Mouse (Mus musculus) lung, postnatal 0 days (tissue): Measurements from ENCODE around the gene Sarnp. TPM values are rescaled to one million over a fixed set of nuclear protein-coding genes. Genes with fewer than 3 reads are reported as not detected.
"Not testable (repeated sequence)": the region's sequence is repeated elsewhere in the genome, so short reads cannot be mapped to it uniquely, and the experiment has no call there.

Experiments
- ATAC-seq: fragments of 200-750 bp; cut with Nextera tagmentation; 2 replicates; pipeline ENCODE4 v1.8.0; 2017; ENCODE audit warnings: moderate library complexity
- DNase-seq: peaks from one replicate; pipeline ENCODE4 v3.0.0-alpha.2; 2016; ENCODE audit warnings: low spot score
- H3K27ac ChIP-seq: fragments of 300-500 bp; sonication (generic); 2 replicates; pipeline ENCODE4 v1.5.1; 2014; ENCODE audit warnings: antibody characterized with exemption, mild to moderate bottlenecking, low read length, mixed read lengths
- H3K27me3 ChIP-seq: fragments of 300-500 bp; sonication (generic); replicated peaks from 2 replicates; pipeline ENCODE4 v1.6.1; 2014; ENCODE audit warnings: low read length, mixed read lengths; ENCODE audit not compliant: insufficient read depth
- H3K36me3 ChIP-seq: fragments of 300-500 bp; sonication (generic); 2 replicates; pipeline ENCODE4 v1.6.1; 2014; ENCODE audit warnings: low read length, mixed read lengths; ENCODE audit not compliant: insufficient read depth
- H3K4me1 ChIP-seq: fragments of 300-500 bp; sonication (generic); 2 replicates; pipeline ENCODE4 v1.6.1; 2014; ENCODE audit warnings: antibody characterized with exemption, low read depth, low read length, mixed read lengths; ENCODE audit not compliant: insufficient read depth
- H3K4me2 ChIP-seq: fragments of 300-500 bp; sonication (generic); replicated peaks from 2 replicates; pipeline ENCODE4 v1.6.1; 2014; ENCODE audit warnings: low read depth, mild to moderate bottlenecking, low read length, moderate library complexity, mixed read lengths
- H3K4me3 ChIP-seq: fragments of 300-500 bp; sonication (generic); 2 replicates; pipeline ENCODE4 v1.5.1; 2014; ENCODE audit warnings: low read depth, low read length
- H3K9ac ChIP-seq: fragments of 300-500 bp; sonication (generic); replicated peaks from 2 replicates; pipeline ENCODE4 v1.6.1; 2014; ENCODE audit warnings: low read depth, mild to moderate bottlenecking
- H3K9me3 ChIP-seq: fragments of 300-500 bp; sonication (generic); 2 replicates; pipeline ENCODE4 v1.6.1; 2016; ENCODE audit warnings: low read length, mixed read lengths
- CTCF ChIP-seq: IDR thresholded peaks from 2 replicates; pipeline ENCODE4 v1.5.1; 2016; ENCODE audit warnings: antibody characterized with exemption, mild to moderate bottlenecking
- EP300 ChIP-seq: IDR thresholded peaks from 2 replicates; pipeline ENCODE4 v1.6.1; 2016; ENCODE audit warnings: antibody characterized with exemption, mild to moderate bottlenecking, control low read depth
- WGBS: fragments of 180-500 bp; shearing (Covaris S2); extraction: QIAGEN DNeasy Blood & Tissue Kit; methylation state at CpG from one replicate; pipeline ENCODE4 v1.1.7; 2014; 5-methylcytosine and 5-hydroxymethylcytosine counted together
- polyA plus RNA-seq: library from polyadenylated mRNA; unstranded; fragments of >200 nt; fragmentation: Nextera tagmentation; extraction: Ambion mirVana; gene quantifications from 2 replicates; pipeline ENCODE4 v1.2.1, GENCODE M21; 2015

The Sarnp gene
- polyA plus RNA-seq, 1 experiment from 2014 or later, result 113 TPM

GRCm38 (mm10) chr10:128805092-128806000 is 11.8 kb upstream of the Sarnp start:
- H3K27ac ChIP-seq, result peak overlapping the region; percentile 91
- no peaks in the 10 kb centered on the region for H3K9me3 ChIP-seq
- H3K4me3 ChIP-seq, result peak overlapping the region; percentile 73
- H3K36me3 ChIP-seq, result peaks cover 7% of the 10 kb centered on the region; the same call in 1 of the 2 replicates
- peak overlapping the region; percentile 79 for H3K4me2 ChIP-seq
- peak overlapping the region; percentile 57 for H3K9ac ChIP-seq
- under 1% methylated on average over 60 of the region's 70 CpGs for WGBS
- ATAC-seq (peak; percentile 94), DNase-seq (peak; percentile 99)
- H3K27me3 ChIP-seq, result no peaks in the 10 kb centered on the region
- H3K4me1 ChIP-seq, result peaks cover 33% of the 10 kb centered on the region
- TF ChIP-seq CTCF (peak; percentile 54), EP300 (no peak)

GRCm38 (mm10) chr10:128806086-128806485 is 11.0 kb upstream of the Sarnp start:
- no peaks in the 10 kb centered on the region for H3K27me3 ChIP-seq
- H3K9me3 ChIP-seq, result no peaks in the 10 kb centered on the region
- TF ChIP-seq EP300 (no peak), CTCF (no peak)
- DNase-seq (no peak), ATAC-seq (no peak)
- peak overlapping the region; percentile 51 for H3K9ac ChIP-seq
- peak overlapping the region; percentile 73 for H3K4me3 ChIP-seq
- peaks cover 33% of the 10 kb centered on the region for H3K4me1 ChIP-seq
- H3K4me2 ChIP-seq, result peak overlapping the region; percentile 79
- H3K27ac ChIP-seq, result peak overlapping the region; percentile 91; the same call in 1 of the 2 replicates
- peaks cover 1% of the 10 kb centered on the region; the same call in 1 of the 2 replicates for H3K36me3 ChIP-seq
- WGBS, result 48% methylated on average over 6 of the region's 6 CpGs

- Histone ChIP-seq H3K9ac (peak overlapping the region; percentile 13; the same call in 1 of the 2 replicates), H3K4me2 (peak overlapping the region; percentile 79), H3K27ac (no peak overlapping the region), H3K27me3 (no peaks in the 10 kb centered on the region), H3K36me3 (no peaks in the 10 kb centered on the region), H3K9me3 (no peaks in the 10 kb centered on the region), H3K4me1 (peaks cover 33% of the 10 kb centered on the region), H3K4me3 (no peak overlapping the region)
- no peak for TF ChIP-seq EP300
- no peak for TF ChIP-seq CTCF
- DNase-seq (no peak), ATAC-seq (no peak)
- WGBS, result 87% methylated on average over 8 of the region's 8 CpGs
Measured at GRCm38 (mm10) chr10:128807018-128807417, 10.1 kb upstream of the Sarnp start.

GRCm38 (mm10) chr10:128820217-128820616 is 3.1 kb downstream of the Sarnp start:
- no peak overlapping the region for H3K9ac ChIP-seq
- ATAC-seq (no peak), DNase-seq (no peak)
- H3K4me3 ChIP-seq, result no peak overlapping the region
- H3K4me2 ChIP-seq, result no peak overlapping the region
- H3K27ac ChIP-seq, result no peak overlapping the region
- H3K4me1 ChIP-seq, result peaks cover 6% of the 10 kb centered on the region; the same call in 1 of the 2 replicates
- no peaks in the 10 kb centered on the region for H3K27me3 ChIP-seq
- WGBS, result 75% methylated on average over 4 of the region's 4 CpGs
- H3K9me3 ChIP-seq, result no peaks in the 10 kb centered on the region
- TF ChIP-seq EP300 (no peak), CTCF (no peak)
- peaks cover 16% of the 10 kb centered on the region; the same call in 1 of the 2 replicates for H3K36me3 ChIP-seq

DNA sequence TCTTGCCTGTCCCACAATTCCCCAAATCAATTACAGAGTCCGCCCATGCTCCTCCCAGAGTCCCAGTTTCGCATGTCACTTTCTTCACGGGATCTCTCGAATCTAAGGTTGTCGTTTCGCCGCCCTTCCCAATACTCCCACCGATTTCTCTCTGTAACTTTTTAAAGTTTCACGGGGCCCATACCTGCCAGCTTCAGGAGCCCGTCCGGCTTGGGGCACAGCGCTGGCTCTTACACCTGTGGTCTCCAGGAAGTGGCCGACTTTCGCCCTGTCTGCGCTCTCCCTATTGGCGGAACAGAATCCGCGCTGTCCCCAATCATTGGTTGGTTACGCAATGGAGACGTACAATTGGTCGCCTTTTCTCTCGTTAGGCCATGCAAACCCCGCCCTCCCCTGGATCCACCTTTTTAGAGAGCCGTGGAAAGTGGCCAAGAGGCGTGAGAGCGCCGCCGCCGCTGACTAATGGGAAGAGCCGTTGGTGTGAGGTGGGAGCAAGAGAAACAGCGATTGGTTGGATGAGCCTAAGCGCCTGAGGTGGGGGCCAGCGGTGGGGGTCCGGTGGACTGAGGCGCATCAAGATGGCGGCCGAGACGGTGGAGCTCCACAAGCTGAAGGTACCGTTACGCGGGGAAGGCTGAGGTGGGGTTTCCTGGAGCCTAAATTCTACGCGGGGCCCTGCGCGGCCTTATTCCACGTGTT is 4.4 kb downstream of the Sarnp start, which contains the start of gene Ormdl2:
Gene Ormdl2, minus strand, starts transcription at position 288 of the 699 bp plus-strand sequence.
- peak; percentile 80 for TF ChIP-seq EP300
- peak; percentile 26 for TF ChIP-seq CTCF
- Histone ChIP-seq H3K9ac (peak within 1 kb of the TSS; percentile 75), H3K36me3 (peaks cover 16% of the 10 kb centered on the region; the same call in 1 of the 2 replicates), H3K4me2 (peak within 1 kb of the TSS; percentile 68), H3K4me1 (peaks cover 6% of the 10 kb centered on the region; the same call in 1 of the 2 replicates), H3K9me3 (no peaks in the 10 kb centered on the region), H3K27ac (peak within 1 kb of the TSS; percentile 62; the same call in 1 of the 2 replicates), H3K27me3 (no peaks in the 10 kb centered on the region), H3K4me3 (peak within 1 kb of the TSS; percentile 63)
- peak; percentile 99 for ATAC-seq
- WGBS, result under 1% methylated on average over 46 of the region's 46 CpGs
- DNase-seq, result peak; percentile 100

- TF ChIP-seq CTCF (no peak; the same call in 1 of the 2 replicates), EP300 (no peak)
- H3K27ac ChIP-seq, result peak overlapping the region; percentile 33; the same call in 1 of the 2 replicates
- peak overlapping the region; percentile 68 for H3K4me2 ChIP-seq
- ATAC-seq (no peak), DNase-seq (peak; percentile 17)
- WGBS, result 3% methylated on average over 13 of the region's 13 CpGs
- H3K27me3 ChIP-seq, result no peaks in the 10 kb centered on the region
- H3K9ac ChIP-seq, result peak overlapping the region; percentile 75
- H3K36me3 ChIP-seq, result peaks cover 10% of the 10 kb centered on the region; the same call in 1 of the 2 replicates
- H3K4me1 ChIP-seq, result peaks cover 6% of the 10 kb centered on the region; the same call in 1 of the 2 replicates
- H3K4me3 ChIP-seq, result peak overlapping the region; percentile 63
- no peaks in the 10 kb centered on the region for H3K9me3 ChIP-seq
Measured at GRCm38 (mm10) chr10:128822135-128822534, 5.0 kb downstream of the Sarnp start.

GRCm38 (mm10) chr10:128823087-128823486 is 6.0 kb downstream of the Sarnp start:
- H3K9me3 ChIP-seq, H3K27ac ChIP-seq, ATAC-seq, H3K9ac ChIP-seq, H3K4me3 ChIP-seq, DNase-seq, H3K27me3 ChIP-seq, H3K4me1 ChIP-seq, H3K4me2 ChIP-seq, H3K36me3 ChIP-seq: not testable (repeated sequence)
- WGBS, result 63% methylated on average over 4 of the region's 4 CpGs
